Mouse (Mus musculus) thymus, adult 2 months (tissue): ENCODE results near the gene Gatad2b. TPM values are rescaled to one million over a fixed set of nuclear protein-coding genes. Genes with fewer than 3 reads are reported as not detected.

Experiments
- DNase-seq: peaks from one replicate; pipeline ENCODE4 v3.0.0; 2021
- H3K27ac ChIP-seq: fragments of 200-500 bp; 2 replicates; pipeline ENCODE4 v1.5.1; 2012; ENCODE audit warnings: low read length, control low read depth; ENCODE audit not compliant: control insufficient read depth, insufficient read depth
- H3K27me3 ChIP-seq: fragments of 200-500 bp; 2 replicates; pipeline ENCODE4 v1.6.1; 2012; ENCODE audit warnings: mild to moderate bottlenecking, low read length, moderate library complexity, mixed read lengths; ENCODE audit not compliant: control insufficient read depth, insufficient read depth
- H3K36me3 ChIP-seq: fragments of 200-500 bp; 2 replicates; pipeline ENCODE4 v1.6.1; 2012; ENCODE audit warnings: mild to moderate bottlenecking, low read length, moderate library complexity; ENCODE audit not compliant: control insufficient read depth, insufficient read depth
- H3K4me1 ChIP-seq: fragments of 200-500 bp; replicated peaks from 2 replicates; pipeline ENCODE4 v1.6.1; 2012; ENCODE audit warnings: low read length; ENCODE audit not compliant: control insufficient read depth, insufficient read depth
- H3K4me3 ChIP-seq: fragments of 200-500 bp; 2 replicates; pipeline ENCODE4 v1.5.1; 2012; ENCODE audit warnings: mild to moderate bottlenecking, low read length, control low read depth, moderate library complexity; ENCODE audit not compliant: control insufficient read depth, insufficient read depth
- CTCF ChIP-seq: fragments of 200-500 bp; IDR thresholded peaks from 2 replicates; pipeline ENCODE4 v1.5.1; 2012; ENCODE audit warnings: mild to moderate bottlenecking, control low read depth, low read length, moderate library complexity, borderline replicate concordance; ENCODE audit not compliant: control insufficient read depth, poor library complexity, insufficient read depth; ENCODE audit errors: extremely low read depth
- POLR2A ChIP-seq: fragments of 200-500 bp; IDR thresholded peaks from 2 replicates; pipeline ENCODE4 v1.6.1; 2012; ENCODE audit warnings: mild to moderate bottlenecking, low read length, control low read depth, moderate library complexity; ENCODE audit not compliant: control insufficient read depth, poor library complexity, insufficient read depth; ENCODE audit errors: extremely low read depth
- WGBS: fragments of 180-500 bp; shearing (Covaris S2); methylation state at CpG from one replicate; pipeline ENCODE4 v1.1.7; 2018; 5-methylcytosine and 5-hydroxymethylcytosine counted together
- polyA plus RNA-seq: library from polyadenylated mRNA; depleted of rRNA; stranded (reverse); fragments of >200 nt; gene quantifications from 2 replicates; pipeline ENCODE4 v1.2.3, GENCODE M21; 2012

The Gatad2b gene
- polyA plus RNA-seq, 1 experiment, result 69.8 TPM

- DNase-seq, result no peak
- Histone ChIP-seq H3K36me3 (peaks cover 17% of the 10 kb centered on the region), H3K27me3 (no peaks in the 10 kb centered on the region; the same call in 1 of the 2 replicates), H3K4me1 (no peaks in the 10 kb centered on the region), H3K4me3 (peak overlapping the region; percentile 0; the same call in 1 of the 2 replicates), H3K27ac (no peak overlapping the region)
- 12% methylated on average over 53 of the region's 53 CpGs for WGBS
- TF ChIP-seq POLR2A, result no peak
- 0 out of 2 replicates have a peak, but pooled peaks have one; percentile 8 for TF ChIP-seq CTCF
These were observed 95.9 kb downstream of the Gatad2b start for GRCm38 (mm10) chr3:90388726-90389510.

GRCm38 (mm10) chr3:90389511-90390490 lies 96.8 kb downstream of the Gatad2b start, which contains the start of gene Slc27a3:
Gene Slc27a3, minus strand, starts transcription at chr3:90389938.
- WGBS, result 4% methylated on average over 55 of the region's 55 CpGs
- TF ChIP-seq POLR2A (no peak), CTCF (no peak)

GRCm38 (mm10) chr3:90391004-90391403 lies 98.0 kb downstream of the Gatad2b start:
- no peak for DNase-seq
- no peak overlapping the region for H3K4me3 ChIP-seq
- no peaks in the 10 kb centered on the region; the same call in 1 of the 2 replicates for H3K27me3 ChIP-seq
- no peak for TF ChIP-seq POLR2A
- TF ChIP-seq CTCF, result no peak
- H3K36me3 ChIP-seq, result peaks cover 25% of the 10 kb centered on the region
- 93% methylated on average over 4 of the region's 4 CpGs for WGBS
- H3K4me1 ChIP-seq, result no peaks in the 10 kb centered on the region
- H3K27ac ChIP-seq, result no peak overlapping the region

More at GRCm38 (mm10) chr3:90389511-90390490, 96.8 kb downstream of the Gatad2b start, which contains the start of gene Slc27a3:
- Histone ChIP-seq H3K4me1 (no peaks in the 10 kb centered on the region), H3K36me3 (peaks cover 22% of the 10 kb centered on the region), H3K4me3 (peak within 1 kb of the TSS; percentile 0), H3K27me3 (no peaks in the 10 kb centered on the region; the same call in 1 of the 2 replicates), H3K27ac (no peak within 1 kb of the TSS)
- no peak for DNase-seq

- Histone ChIP-seq H3K4me3 (no peak overlapping the region), H3K4me1 (no peaks in the 10 kb centered on the region), H3K27me3 (no peaks in the 10 kb centered on the region; the same call in 1 of the 2 replicates), H3K36me3 (peaks cover 27% of the 10 kb centered on the region), H3K27ac (no peak overlapping the region)
- no peak for DNase-seq
- TF ChIP-seq CTCF, result no peak
- TF ChIP-seq POLR2A, result no peak
- WGBS, result 95% methylated on average over 8 of the region's 8 CpGs
These were observed 99.0 kb downstream of the Gatad2b start for GRCm38 (mm10) chr3:90391941-90392340.

- Histone ChIP-seq H3K27me3 (no peaks in the 10 kb centered on the region; the same call in 1 of the 2 replicates), H3K36me3 (peaks cover 27% of the 10 kb centered on the region), H3K4me3 (no peak overlapping the region), H3K27ac (no peak overlapping the region), H3K4me1 (no peaks in the 10 kb centered on the region)
- TF ChIP-seq POLR2A (no peak), CTCF (no peak)
- no peak for DNase-seq
- 100% methylated on average over 3 of the region's 3 CpGs for WGBS
These were observed 99.7 kb downstream of the Gatad2b start for GRCm38 (mm10) chr3:90392661-90393060.

DNA sequence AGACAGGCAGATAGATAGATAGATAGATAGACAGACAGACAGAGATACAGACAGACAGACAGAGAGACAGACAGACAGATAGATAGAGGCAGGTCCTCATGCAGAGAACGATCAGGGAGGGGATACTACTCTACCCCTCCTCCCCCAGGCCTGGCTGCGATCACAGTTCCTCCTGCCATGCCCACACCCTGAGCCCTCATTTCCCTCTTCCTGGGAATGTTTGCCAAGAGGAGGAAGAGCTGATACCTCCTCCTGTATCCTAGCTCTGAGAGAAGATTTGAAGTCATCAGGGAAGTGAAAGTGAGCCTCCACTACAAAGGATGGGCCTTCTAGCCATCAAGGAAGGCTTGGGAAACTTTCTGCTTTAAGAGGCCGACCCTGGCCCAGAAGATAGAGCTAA lies 102.7 kb downstream of the Gatad2b start:
- TF ChIP-seq CTCF (no peak), POLR2A (no peak)

More for the DNA sequence above, 102.7 kb downstream of the Gatad2b start:
- Histone ChIP-seq H3K36me3 (peaks cover 39% of the 10 kb centered on the region), H3K27ac (no peak overlapping the region), H3K4me3 (no peak overlapping the region), H3K4me1 (no peaks in the 10 kb centered on the region), H3K27me3 (no peaks in the 10 kb centered on the region)
- 92% methylated on average over 3 of the region's 3 CpGs for WGBS
- DNase-seq, result no peak
